Mouse (Mus musculus) MEL (cell line): Measurements from ENCODE around the gene Klf6. TPM values are rescaled to one million over a fixed set of nuclear protein-coding genes. Genes with fewer than 3 reads are reported as not detected.
A peak's percentile ranks its signal among the peaks of the same experiment; 100 is the strongest.

Experiments
- DNase-seq: peaks from one replicate; pipeline ENCODE4 v3.0.0; 2011; ENCODE audit warnings: low read depth, low spot score
- H3K27ac ChIP-seq: 2 replicates; pipeline ENCODE4 v1.5.1; 2012; ENCODE audit warnings: low read depth, mild to moderate bottlenecking, control low read depth, low read length, moderate library complexity; ENCODE audit not compliant: control insufficient read depth
- H3K27me3 ChIP-seq, 2 experiments: fragments of 150-350 bp in 1 of 2; sonication (generic) in 1 of 2; 2 replicates each; pipeline ENCODE4 v1.6.1; 2012; ENCODE audit warnings: low read length in 2 of 2, mild to moderate bottlenecking in 2 of 2, improper control_type of control experiment in 1 of 2, moderate library complexity in 1 of 2; ENCODE audit not compliant: insufficient read depth in 2 of 2, control insufficient read depth in 1 of 2
- H3K36me3 ChIP-seq, 2 experiments: 2 replicates each; pipeline ENCODE4 v1.6.1; 2012 to 2014; ENCODE audit warnings: low read length in 2 of 2, improper control_type of control experiment in 1 of 2, inconsistent platforms in 1 of 2, mild to moderate bottlenecking in 1 of 2; ENCODE audit not compliant: insufficient read depth in 2 of 2, control insufficient read depth in 1 of 2
- H3K4me1 ChIP-seq, 2 experiments: fragments of 150-350 bp in 1 of 2; sonication (generic) in 1 of 2; 2 replicates each; pipeline ENCODE4 v1.6.1; 2012; ENCODE audit warnings: low read length in 2 of 2, improper control_type of control experiment in 1 of 2, mild to moderate bottlenecking in 1 of 2; ENCODE audit not compliant: insufficient read depth in 2 of 2, control insufficient read depth in 1 of 2
- H3K4me3 ChIP-seq, 2 experiments: fragments of 150-350 bp in 1 of 2; sonication (generic) in 1 of 2; 2 replicates each; pipeline ENCODE4 v1.5.1; 2012; ENCODE audit warnings: low read depth in 2 of 2, low read length in 2 of 2, mild to moderate bottlenecking in 2 of 2, moderate library complexity in 2 of 2, control low read depth in 1 of 2, improper control_type of control experiment in 1 of 2; ENCODE audit not compliant: control insufficient read depth in 1 of 2, insufficient read depth in 1 of 2
- H3K79me2 ChIP-seq: 2 replicates; pipeline ENCODE4 v1.6.1; 2012; ENCODE audit warnings: mild to moderate bottlenecking, low read length, moderate library complexity; ENCODE audit not compliant: control insufficient read depth, poor library complexity, insufficient read depth
- H3K9ac ChIP-seq: 2 replicates; pipeline ENCODE4 v1.6.1; 2012; ENCODE audit warnings: low read depth, mild to moderate bottlenecking, control low read depth, low read length, moderate library complexity; ENCODE audit not compliant: control insufficient read depth, poor library complexity, severe bottlenecking
- H3K9me3 ChIP-seq: fragments of 150-350 bp; sonication (generic); replicated peaks from 2 replicates; pipeline ENCODE4 v1.6.1; 2012; ENCODE audit warnings: mild to moderate bottlenecking, low read length, improper control_type of control experiment, moderate library complexity; ENCODE audit not compliant: insufficient read depth
- CHD1 ChIP-seq: IDR thresholded peaks from 2 replicates; pipeline ENCODE4 v1.6.1; 2012; ENCODE audit warnings: low read depth, mild to moderate bottlenecking, inconsistent platforms, low read length, improper control_type of control experiment
- CHD2 ChIP-seq: IDR thresholded peaks from 2 replicates; pipeline ENCODE4 v1.6.1; 2011; ENCODE audit warnings: low read length, improper control_type of control experiment
- CTCF ChIP-seq, 3 experiments: IDR thresholded peaks in 2 of 3; conservative IDR thresholded peaks in 1 of 3; 2 replicates each; pipeline ENCODE4 v1.5.1; 2011 to 2012; ENCODE audit warnings: low read length in 3 of 3, low read depth in 2 of 3, mild to moderate bottlenecking in 2 of 3, improper control_type of control experiment in 1 of 3, inconsistent platforms in 1 of 3, mixed read lengths in 1 of 3, moderate library complexity in 1 of 3; ENCODE audit not compliant: control insufficient read depth in 1 of 3, insufficient read depth in 1 of 3, poor library complexity in 1 of 3, severe bottlenecking in 1 of 3
- E2F4 ChIP-seq: IDR thresholded peaks from 2 replicates; pipeline ENCODE4 v1.6.1; 2011; ENCODE audit warnings: low read depth, low read length, improper control_type of control experiment, borderline replicate concordance
- ELF1 ChIP-seq: IDR thresholded peaks from 2 replicates; pipeline ENCODE4 v1.6.1; 2014; ENCODE audit warnings: low read depth, mild to moderate bottlenecking, inconsistent platforms, low read length, improper control_type of control experiment, moderate library complexity
- EP300 ChIP-seq, 2 experiments: IDR thresholded peaks; 2 replicates each; pipeline ENCODE4 v1.6.1; 2011; ENCODE audit warnings: improper control_type of control experiment in 2 of 2, low read length in 2 of 2, low read depth in 1 of 2, mild to moderate bottlenecking in 1 of 2
- ETS1 ChIP-seq: IDR thresholded peaks from 2 replicates; pipeline ENCODE4 v1.6.1; 2012; ENCODE audit warnings: low read depth, mild to moderate bottlenecking, inconsistent platforms, low read length, improper control_type of control experiment, moderate library complexity
- GABPA ChIP-seq: IDR thresholded peaks from 2 replicates; pipeline ENCODE4 v1.6.1; 2012; ENCODE audit warnings: low read depth, mild to moderate bottlenecking, inconsistent platforms, low read length, improper control_type of control experiment, moderate library complexity
- GATA1 ChIP-seq: IDR thresholded peaks from 2 replicates; pipeline ENCODE4 v1.6.1; 2011; ENCODE audit warnings: low read depth, low read length, improper control_type of control experiment
- HCFC1 ChIP-seq: IDR thresholded peaks from 2 replicates; pipeline ENCODE4 v1.6.1; 2012; ENCODE audit warnings: low read depth, mild to moderate bottlenecking, inconsistent platforms, low read length, improper control_type of control experiment, moderate library complexity
- KAT2A ChIP-seq: conservative IDR thresholded peaks from 2 replicates; pipeline ENCODE4 v1.6.1; 2012; ENCODE audit warnings: low read depth, low read length, improper control_type of control experiment, inconsistent platforms
- MAFK ChIP-seq: IDR thresholded peaks from 2 replicates; pipeline ENCODE4 v1.6.1; 2011; ENCODE audit warnings: low read depth, mild to moderate bottlenecking, low read length, improper control_type of control experiment, borderline replicate concordance
- MAX ChIP-seq: IDR thresholded peaks from 2 replicates; pipeline ENCODE4 v1.6.1; 2011; ENCODE audit warnings: low read length, improper control_type of control experiment
- MAZ ChIP-seq: IDR thresholded peaks from 2 replicates; pipeline ENCODE4 v1.6.1; 2012; ENCODE audit warnings: low read depth, mild to moderate bottlenecking, inconsistent platforms, low read length, improper control_type of control experiment
- MXI1 ChIP-seq: IDR thresholded peaks from 2 replicates; pipeline ENCODE4 v1.6.1; 2011; ENCODE audit warnings: mild to moderate bottlenecking, low read depth, low read length, improper control_type of control experiment
- MYB ChIP-seq: IDR thresholded peaks from 2 replicates; pipeline ENCODE4 v1.6.1; 2011; ENCODE audit warnings: mild to moderate bottlenecking, low read depth, low read length, improper control_type of control experiment
- MYC ChIP-seq: IDR thresholded peaks from 2 replicates; pipeline ENCODE4 v1.6.1; 2011; ENCODE audit warnings: low read depth, mild to moderate bottlenecking, low read length, improper control_type of control experiment, moderate library complexity
- NELFE ChIP-seq: IDR thresholded peaks from 2 replicates; pipeline ENCODE4 v1.6.1; 2011; ENCODE audit warnings: low read depth, low read length, improper control_type of control experiment
- NRF1 ChIP-seq: IDR thresholded peaks from 2 replicates; pipeline ENCODE4 v1.6.1; 2014; ENCODE audit warnings: low read depth, mild to moderate bottlenecking, inconsistent platforms, low read length, improper control_type of control experiment, moderate library complexity; ENCODE audit not compliant: poor library complexity, insufficient read depth, severe bottlenecking
- POLR2A ChIP-seq, 2 experiments: IDR thresholded peaks; 2 replicates each; pipeline ENCODE4 v1.6.1; 2011 to 2012; ENCODE audit warnings: low read length in 2 of 2, mild to moderate bottlenecking in 2 of 2, control low read depth in 1 of 2, improper control_type of control experiment in 1 of 2, low read depth in 1 of 2, moderate library complexity in 1 of 2; ENCODE audit not compliant: control insufficient read depth in 1 of 2, insufficient read depth in 1 of 2, poor library complexity in 1 of 2
- POLR2AphosphoS5 ChIP-seq: IDR thresholded peaks from 2 replicates; pipeline ENCODE4 v1.6.1; 2012; ENCODE audit warnings: low read depth, borderline replicate concordance, mild to moderate bottlenecking, inconsistent platforms, low read length, moderate library complexity, mixed read lengths
- RAD21 ChIP-seq: IDR thresholded peaks from 2 replicates; pipeline ENCODE4 v1.6.1; 2011; ENCODE audit warnings: mild to moderate bottlenecking, low read depth, low read length, improper control_type of control experiment
- RCOR1 ChIP-seq: IDR thresholded peaks from 2 replicates; pipeline ENCODE4 v1.6.1; 2012; ENCODE audit warnings: low read depth, mild to moderate bottlenecking, inconsistent platforms, low read length, improper control_type of control experiment
- SMC3 ChIP-seq: IDR thresholded peaks from 2 replicates; pipeline ENCODE4 v1.6.1; 2011; ENCODE audit warnings: low read depth, low read length, improper control_type of control experiment
- TCF12 ChIP-seq: IDR thresholded peaks from 2 replicates; pipeline ENCODE4 v1.6.1; 2014; ENCODE audit warnings: low read depth, mild to moderate bottlenecking, inconsistent platforms, low read length, improper control_type of control experiment, moderate library complexity
- UBTF ChIP-seq: IDR thresholded peaks from 2 replicates; pipeline ENCODE4 v1.6.1; 2012; ENCODE audit warnings: low read depth, mild to moderate bottlenecking, inconsistent platforms, low read length, improper control_type of control experiment, moderate library complexity, borderline replicate concordance; ENCODE audit not compliant: insufficient read depth
- USF1 ChIP-seq: IDR thresholded peaks from 2 replicates; pipeline ENCODE4 v1.6.1; 2014; ENCODE audit warnings: low read depth, mild to moderate bottlenecking, inconsistent platforms, low read length, improper control_type of control experiment, moderate library complexity
- ZC3H11A ChIP-seq: IDR thresholded peaks from 2 replicates; pipeline ENCODE4 v1.6.1; 2012; ENCODE audit warnings: low read depth, mild to moderate bottlenecking, inconsistent platforms, low read length, improper control_type of control experiment
- ZMIZ1 ChIP-seq: IDR thresholded peaks from 2 replicates; pipeline ENCODE4 v1.6.1; 2012; ENCODE audit warnings: low read depth, mild to moderate bottlenecking, inconsistent platforms, low read length, improper control_type of control experiment, moderate library complexity
- ZNF384 ChIP-seq: IDR thresholded peaks from 2 replicates; pipeline ENCODE4 v1.6.1; 2012; ENCODE audit warnings: low read depth, mild to moderate bottlenecking, inconsistent platforms, low read length, improper control_type of control experiment
- polyA plus RNA-seq, 2 experiments: library from polyadenylated mRNA; stranded (reverse) in 1 of 2; unstranded in 1 of 2; fragments of >175 nt in 1 of 2; fragments of >200 nt in 1 of 2; gene quantifications; 2 replicates each; pipeline versions ENCODE4 v1.2.1 to v1.2.4; 2012; ENCODE audit warnings: low replicate concordance in 2 of 2, low read depth in 1 of 2; ENCODE audit not compliant: insufficient read length in 2 of 2, insufficient read depth in 1 of 2, missing spikeins in 1 of 2
- total RNA-seq: library from RNA; depleted of rRNA; stranded (reverse); fragments of 300-350 nt; gene quantifications from 2 replicates; pipeline ENCODE4 v1.2.3, GENCODE M21; 2012

Klf6 gene
- total and polyA plus RNA-seq, 3 experiments: 2.0 to 4.6 TPM; not detected in 1

DNA sequence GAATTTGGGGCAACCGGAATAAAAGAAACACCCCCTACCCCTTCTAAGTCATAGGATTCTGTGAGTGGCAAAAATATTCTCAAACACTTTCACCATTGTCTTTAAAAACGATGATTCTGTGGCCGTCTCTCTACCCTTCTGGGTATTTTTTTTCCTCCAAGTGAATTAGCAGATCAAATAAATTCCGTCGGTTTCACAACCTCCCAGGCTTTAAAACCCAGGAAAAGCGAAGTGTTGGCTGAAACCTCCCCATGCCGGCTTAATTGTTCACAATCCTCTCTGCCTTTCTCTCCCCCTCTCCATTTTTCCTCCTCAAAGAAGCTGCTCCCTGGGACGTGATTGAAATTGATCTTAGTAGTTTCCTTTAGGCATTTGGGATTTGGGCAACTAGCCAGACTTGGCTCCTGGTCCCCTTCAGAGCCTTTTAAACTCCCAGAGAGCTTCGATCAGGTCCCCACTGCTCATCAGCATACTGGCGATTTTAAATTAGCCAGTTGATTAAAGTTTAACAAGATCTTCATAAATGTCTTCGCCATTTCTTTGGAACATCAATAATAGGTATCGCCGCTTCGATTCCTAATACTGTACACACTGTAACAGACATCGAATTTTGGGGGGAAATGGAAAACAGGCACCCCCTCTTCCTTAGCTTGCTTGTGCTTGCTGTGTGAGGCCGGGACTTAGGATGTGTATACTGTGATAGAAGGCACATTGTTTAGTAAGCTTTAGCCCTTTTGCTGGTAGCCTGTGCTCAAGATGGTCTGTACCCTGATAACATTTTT is 1.5 kb downstream of the Klf6 start:
- peaks cover 7% of the 10 kb centered on the region for H3K79me2 ChIP-seq
- H3K36me3 ChIP-seq: peaks cover 0 to 7% of the 10 kb centered on the region in 2 experiments; a peak in 3 of 4 replicates
- H3K27me3 ChIP-seq: no peaks in the 10 kb centered on the region
- peaks cover 0 to 10% of the 10 kb centered on the region in 2 experiments; a peak in 2 of 4 replicates for H3K4me1 ChIP-seq
- peak overlapping the region; percentile 71 to 97 for H3K4me3 ChIP-seq
- TF ChIP-seq ZNF384 (0 out of 2 replicates have a peak, but pooled peaks have one; percentile 13), POLR2AphosphoS5 (no peak)
- peak overlapping the region; percentile 75 for H3K9ac ChIP-seq
- DNase-seq: no peak
- H3K27ac ChIP-seq: peak overlapping the region; percentile 48
- H3K9me3 ChIP-seq: no peaks in the 10 kb centered on the region

- H3K27ac ChIP-seq: peak overlapping the region; percentile 48
- H3K9me3 ChIP-seq: no peaks in the 10 kb centered on the region
- peak overlapping the region; percentile 71 to 97 for H3K4me3 ChIP-seq
- DNase-seq: peak; percentile 80
- peaks cover 0 to 7% of the 10 kb centered on the region in 2 experiments; a peak in 3 of 4 replicates for H3K36me3 ChIP-seq
- peak overlapping the region; percentile 75 for H3K9ac ChIP-seq
- H3K27me3 ChIP-seq: no peaks in the 10 kb centered on the region
- peaks cover 0 to 10% of the 10 kb centered on the region in 2 experiments; a peak in 2 of 4 replicates for H3K4me1 ChIP-seq
- peaks cover 7% of the 10 kb centered on the region for H3K79me2 ChIP-seq
- no peak; the same call in 1 of the 2 replicates for TF ChIP-seq USF1
- TF ChIP-seq TCF12: no peak
- no peak for TF ChIP-seq UBTF
- no peak for TF ChIP-seq MAFK
- TF ChIP-seq ZMIZ1: no peak
- no peak for TF ChIP-seq POLR2A (IDR thresholded peaks at IDR 0.05; ENCODE audit: control insufficient read depth in 1 of 2, insufficient read depth in 1 of 2, low read depth in 1 of 2, low read length in 2 of 2, poor library complexity in 1 of 2)
- no peak for TF ChIP-seq NELFE
- no peak for TF ChIP-seq ZC3H11A
- no peak for TF ChIP-seq ELF1
- TF ChIP-seq CHD2: no peak
- no peak for TF ChIP-seq HCFC1
- no peak for TF ChIP-seq POLR2AphosphoS5
- TF ChIP-seq MYC: no peak
- TF ChIP-seq MXI1: no peak; the same call in 1 of the 2 replicates
- no peak for TF ChIP-seq SMC3
- 0 out of 2 replicates have a peak, but pooled peaks have one; percentile 13 for TF ChIP-seq MAX
- TF ChIP-seq MYB: no peak
- peak; percentile 57 to 72 for TF ChIP-seq EP300 (IDR thresholded peaks at IDR 0.05; ENCODE audit: low read depth in 1 of 2, low read length in 2 of 2)
- no peak for TF ChIP-seq MAZ
- peak; percentile 69 for TF ChIP-seq GATA1
- TF ChIP-seq ZNF384: no peak
- TF ChIP-seq RCOR1: peak; percentile 47
- no peak for TF ChIP-seq NRF1
- TF ChIP-seq RAD21: no peak
- no peak for TF ChIP-seq GABPA
- peak; percentile 94 for TF ChIP-seq ETS1
- no peak for TF ChIP-seq KAT2A
- TF ChIP-seq CHD1: no peak
- no peak for TF ChIP-seq E2F4
- no peak for TF ChIP-seq CTCF (IDR thresholded peaks at IDR 0.05 in 2 of 3, conservative IDR thresholded peaks at IDR 0.05 in 1 of 3; ENCODE audit: control insufficient read depth in 1 of 3, insufficient read depth in 1 of 3, low read depth in 2 of 3, low read length in 3 of 3, poor library complexity in 1 of 3, severe bottlenecking in 1 of 3)
These were observed 2.2 kb downstream of the Klf6 start for GRCm38 (mm10) chr13:5863408-5863891.
